Mouse (Mus musculus) midbrain, embryonic 16.5 days (tissue): Measurements from ENCODE around the gene Atp6v1g3. TPM values are rescaled to one million over a fixed set of nuclear protein-coding genes. Genes with fewer than 3 reads are reported as not detected.
A peak's percentile ranks its signal among the peaks of the same experiment; 100 is the strongest.

ENCODE experiments used
- ATAC-seq: fragments of 200-750 bp; cut with Nextera tagmentation; 2 replicates; pipeline ENCODE4 v1.8.0; 2017; ENCODE audit warnings: moderate TSS enrichment
- H3K27ac ChIP-seq: fragments of 300-500 bp; sonication (generic); 2 replicates; pipeline ENCODE4 v1.5.1; 2014; ENCODE audit warnings: mild to moderate bottlenecking, low read length, mixed read lengths
- H3K27me3 ChIP-seq: fragments of 300-500 bp; sonication (generic); 2 replicates; pipeline ENCODE4 v1.6.1; 2014; ENCODE audit warnings: low read depth, low read length, mixed read lengths; ENCODE audit not compliant: control insufficient read depth, insufficient read depth
- H3K36me3 ChIP-seq: fragments of 300-500 bp; sonication (generic); 2 replicates; pipeline ENCODE4 v1.6.1; 2014; ENCODE audit warnings: mild to moderate bottlenecking, low read length, moderate library complexity, mixed read lengths; ENCODE audit not compliant: control insufficient read depth, insufficient read depth
- H3K4me1 ChIP-seq: fragments of 300-500 bp; sonication (generic); 2 replicates; pipeline ENCODE4 v1.6.1; 2014; ENCODE audit warnings: mild to moderate bottlenecking, low read length, mixed read lengths; ENCODE audit not compliant: control insufficient read depth, insufficient read depth
- H3K4me2 ChIP-seq: fragments of 300-500 bp; sonication (generic); 2 replicates; pipeline ENCODE4 v1.6.1; 2014; ENCODE audit warnings: mild to moderate bottlenecking, low read length, mixed read lengths
- H3K4me3 ChIP-seq: fragments of 300-500 bp; sonication (generic); 2 replicates; pipeline ENCODE4 v1.5.1; 2014; ENCODE audit warnings: low read depth, mild to moderate bottlenecking, low read length, moderate library complexity, mixed read lengths
- H3K9ac ChIP-seq: fragments of 300-500 bp; sonication (generic); 2 replicates; pipeline ENCODE4 v1.6.1; 2014; ENCODE audit warnings: low read depth, low read length, mixed read lengths
- H3K9me3 ChIP-seq: fragments of 300-500 bp; sonication (generic); replicated peaks from 2 replicates; pipeline ENCODE4 v1.6.1; 2014; ENCODE audit warnings: mild to moderate bottlenecking, low read length, mixed read lengths; ENCODE audit not compliant: control insufficient read depth, poor library complexity, severe bottlenecking
- WGBS: fragments of 180-500 bp; shearing (Covaris S2); extraction: QIAGEN DNeasy Blood & Tissue Kit; methylation state at CpG from one replicate; pipeline ENCODE4 v1.1.7; 2014; 5-methylcytosine and 5-hydroxymethylcytosine counted together
- polyA plus RNA-seq: library from polyadenylated mRNA; unstranded; fragments of >200 nt; fragmentation: Nextera tagmentation; extraction: Ambion mirVana; gene quantifications from 2 replicates; pipeline ENCODE4 v1.2.1, GENCODE M21; 2015

Atp6v1g3 gene
- polyA plus RNA-seq, 1 experiment from 2014 or later = not detected

GRCm38 (mm10) chr1:138328320-138328719, 54.8 kb downstream of the Atp6v1g3 start:
- H3K4me3 ChIP-seq = peak overlapping the region; percentile 23; the same call in 1 of the 2 replicates
- no peak overlapping the region for H3K9ac ChIP-seq

GRCm38 (mm10) chr1:138330556-138330955, 57.0 kb downstream of the Atp6v1g3 start:
- no peaks in the 10 kb centered on the region for H3K36me3 ChIP-seq
- H3K4me1 ChIP-seq = peaks cover 17% of the 10 kb centered on the region
- H3K9ac ChIP-seq = no peak overlapping the region
- no peak overlapping the region for H3K4me3 ChIP-seq
- H3K27ac ChIP-seq = no peak overlapping the region
- no peaks in the 10 kb centered on the region for H3K9me3 ChIP-seq
- ATAC-seq = no peak
- no peaks in the 10 kb centered on the region for H3K27me3 ChIP-seq
- WGBS = 93% methylated on average over 2 of the region's 2 CpGs
- H3K4me2 ChIP-seq = no peak overlapping the region

More at GRCm38 (mm10) chr1:138328320-138328719, 54.8 kb downstream of the Atp6v1g3 start:
- Histone ChIP-seq H3K27me3 (no peaks in the 10 kb centered on the region), H3K27ac (peak overlapping the region; percentile 75), H3K4me1 (peaks cover 20% of the 10 kb centered on the region), H3K36me3 (no peaks in the 10 kb centered on the region), H3K9me3 (no peaks in the 10 kb centered on the region), H3K4me2 (peak overlapping the region; percentile 50)
- 7% methylated on average over 12 of the region's 12 CpGs for WGBS
- peak; percentile 78 for ATAC-seq

DNA sequence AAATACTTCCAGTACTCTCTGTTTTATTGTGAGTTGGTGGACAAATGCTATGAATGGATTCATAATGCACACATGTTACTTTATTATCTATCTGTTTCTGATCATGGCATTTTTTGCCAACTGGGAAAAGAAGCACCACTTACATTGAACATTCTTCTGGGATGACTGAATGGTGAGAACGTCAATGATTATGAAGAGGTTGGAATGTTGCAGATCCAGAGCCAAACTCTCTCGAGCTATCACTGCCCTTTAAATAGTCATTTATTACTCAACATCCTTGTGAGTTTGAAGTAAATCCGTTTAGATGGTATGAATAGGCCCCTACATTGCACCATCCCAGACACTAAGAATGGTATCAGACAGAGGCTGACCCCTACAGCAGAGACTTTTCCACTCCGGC, 58.1 kb downstream of the Atp6v1g3 start:
- H3K27ac ChIP-seq = no peak overlapping the region
- no peak overlapping the region for H3K4me2 ChIP-seq
- 85% methylated on average over 4 of the region's 4 CpGs for WGBS
- no peak for ATAC-seq
- no peak overlapping the region for H3K4me3 ChIP-seq
- H3K36me3 ChIP-seq = no peaks in the 10 kb centered on the region
- no peaks in the 10 kb centered on the region for H3K27me3 ChIP-seq
- H3K9me3 ChIP-seq = no peaks in the 10 kb centered on the region
- no peak overlapping the region for H3K9ac ChIP-seq
- H3K4me1 ChIP-seq = peaks cover 8% of the 10 kb centered on the region

- no peak overlapping the region for H3K27ac ChIP-seq
- no peak overlapping the region for H3K4me3 ChIP-seq
- H3K9me3 ChIP-seq = no peaks in the 10 kb centered on the region
- no peak overlapping the region for H3K4me2 ChIP-seq
- H3K36me3 ChIP-seq = no peaks in the 10 kb centered on the region
- H3K9ac ChIP-seq = no peak overlapping the region
- no peak for ATAC-seq
- H3K4me1 ChIP-seq = no peaks in the 10 kb centered on the region
- H3K27me3 ChIP-seq = no peaks in the 10 kb centered on the region
- WGBS = 61% methylated on average over 2 of the region's 2 CpGs
Observed at GRCm38 (mm10) chr1:138334701-138335100, 61.2 kb downstream of the Atp6v1g3 start.

DNA sequence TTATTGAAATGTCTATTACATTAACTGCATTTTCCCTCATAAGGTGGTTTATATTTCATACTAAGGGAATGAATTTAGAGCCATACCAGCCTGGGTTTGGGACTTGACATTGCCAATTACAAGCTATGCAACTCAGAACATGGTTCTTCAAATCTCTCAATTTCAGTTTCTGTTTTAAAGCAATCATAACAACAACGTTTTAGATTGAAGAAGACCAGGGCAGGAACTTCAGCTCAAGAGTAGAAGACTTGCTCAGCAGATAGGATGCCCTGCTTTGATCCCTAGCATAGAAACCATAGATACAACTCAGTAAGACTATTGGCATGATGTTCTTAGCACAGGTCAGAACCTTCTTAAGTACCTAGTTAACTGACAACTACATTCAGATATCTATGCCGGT, 63.9 kb downstream of the Atp6v1g3 start:
- H3K9me3 ChIP-seq = no peaks in the 10 kb centered on the region
- no peak overlapping the region for H3K4me2 ChIP-seq
- no peak for ATAC-seq
- no peaks in the 10 kb centered on the region for H3K36me3 ChIP-seq
- no peaks in the 10 kb centered on the region for H3K4me1 ChIP-seq
- H3K9ac ChIP-seq = no peak overlapping the region
- H3K4me3 ChIP-seq = no peak overlapping the region
- whole genome bisulfite sequencing = 89% methylated on average over 2 of the region's 2 CpGs
- no peaks in the 10 kb centered on the region for H3K27me3 ChIP-seq
- H3K27ac ChIP-seq = no peak overlapping the region

Other genes starting within 250 kb of the Atp6v1g3 start
- 0.56 and 0.59 TPM in 2 replicates for gene Ptprc, start 98.0 kb upstream of the Atp6v1g3 start, polyA plus RNA-seq